Mouse (Mus musculus): ENCODE measurements around the gene Cmss1. TPM values are rescaled to one million over a fixed set of nuclear protein-coding genes. Genes with fewer than 3 reads are reported as not detected.
A peak's percentile ranks its signal among the peaks of the same experiment; 100 is the strongest.

Gene Cmss1
- polyA plus RNA-seq, 1 experiment = 36.3 TPM

DNA sequence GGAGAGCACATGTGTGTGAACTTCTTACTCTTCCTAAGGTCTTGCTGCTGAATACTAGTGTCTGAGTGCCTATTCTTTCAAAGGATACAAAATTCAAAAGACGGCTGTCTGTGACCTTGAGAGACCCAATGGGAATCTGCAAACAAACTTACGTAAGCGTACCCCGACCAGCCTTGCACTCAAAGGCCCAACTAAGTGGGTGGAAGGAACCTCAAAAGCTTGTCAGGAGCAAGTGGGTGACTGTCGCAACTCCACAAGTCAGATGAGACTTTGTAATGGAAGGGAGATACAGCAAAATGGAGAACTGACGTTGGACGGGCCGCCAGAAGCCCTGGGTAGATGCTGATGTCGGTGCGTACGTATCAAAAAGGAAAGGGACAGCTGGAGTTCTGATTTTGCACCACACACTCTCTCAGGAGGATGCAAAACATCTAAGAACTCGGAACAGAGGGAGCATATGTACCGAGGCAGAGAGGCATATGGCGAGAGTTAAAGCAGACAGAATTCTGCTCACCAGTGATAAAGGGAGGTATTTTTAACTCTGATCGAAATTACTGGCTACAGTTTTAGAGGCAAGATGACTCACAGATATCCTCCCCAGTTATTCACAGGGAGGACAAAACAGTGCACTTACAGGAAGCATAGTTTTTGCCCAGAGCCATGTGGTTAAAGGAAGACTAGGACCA, 217.0 kb downstream of the Cmss1 start:
- no peaks in the 10 kb centered on the region for H3K36me3 ChIP-seq (replicated peaks; ENCODE audit: low read length)
- no peaks in the 10 kb centered on the region for H3K9me3 ChIP-seq
- H3K4me1 ChIP-seq = no peaks in the 10 kb centered on the region
- H3K4me3 ChIP-seq (replicated peaks) = no peak overlapping the region
- TF ChIP-seq FLI1 (IDR thresholded peaks at IDR 0.05; ENCODE audit: low read length) (no peak), GATA1 (IDR thresholded peaks at IDR 0.05; ENCODE audit: borderline replicate concordance, low read length) (no peak)
- H3K27me3 ChIP-seq (replicated peaks) = no peaks in the 10 kb centered on the region

DNA sequence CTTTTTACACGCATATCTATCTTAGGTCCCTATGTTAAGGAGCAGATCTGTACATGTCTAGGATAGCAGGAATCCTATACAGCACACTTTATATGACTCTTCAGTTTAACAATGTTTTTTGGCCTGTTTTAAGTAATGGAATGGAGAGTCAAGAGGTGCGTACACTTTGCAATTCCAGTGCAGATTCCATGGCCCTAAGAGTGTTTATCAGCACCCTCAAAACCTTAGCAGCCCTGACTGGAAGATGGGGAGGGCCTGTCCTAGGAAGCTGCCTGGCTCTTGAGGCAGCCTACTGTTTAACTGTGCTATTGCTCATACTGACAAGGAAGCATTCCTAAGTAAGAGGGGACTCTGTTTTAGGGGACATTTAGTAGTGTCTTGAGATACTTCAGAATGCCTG, 222.4 kb downstream of the Cmss1 start:
- H3K27me3 ChIP-seq (replicated peaks) = no peaks in the 10 kb centered on the region
- no peaks in the 10 kb centered on the region for H3K4me1 ChIP-seq
- peaks cover 6% of the 10 kb centered on the region for H3K9me3 ChIP-seq
- no peak overlapping the region for H3K4me3 ChIP-seq (replicated peaks)
- no peaks in the 10 kb centered on the region for H3K36me3 ChIP-seq (replicated peaks; ENCODE audit: low read length)
- TF ChIP-seq FLI1 (IDR thresholded peaks at IDR 0.05; ENCODE audit: low read length) (no peak), GATA1 (IDR thresholded peaks at IDR 0.05; ENCODE audit: borderline replicate concordance, low read length) (no peak)

DNA sequence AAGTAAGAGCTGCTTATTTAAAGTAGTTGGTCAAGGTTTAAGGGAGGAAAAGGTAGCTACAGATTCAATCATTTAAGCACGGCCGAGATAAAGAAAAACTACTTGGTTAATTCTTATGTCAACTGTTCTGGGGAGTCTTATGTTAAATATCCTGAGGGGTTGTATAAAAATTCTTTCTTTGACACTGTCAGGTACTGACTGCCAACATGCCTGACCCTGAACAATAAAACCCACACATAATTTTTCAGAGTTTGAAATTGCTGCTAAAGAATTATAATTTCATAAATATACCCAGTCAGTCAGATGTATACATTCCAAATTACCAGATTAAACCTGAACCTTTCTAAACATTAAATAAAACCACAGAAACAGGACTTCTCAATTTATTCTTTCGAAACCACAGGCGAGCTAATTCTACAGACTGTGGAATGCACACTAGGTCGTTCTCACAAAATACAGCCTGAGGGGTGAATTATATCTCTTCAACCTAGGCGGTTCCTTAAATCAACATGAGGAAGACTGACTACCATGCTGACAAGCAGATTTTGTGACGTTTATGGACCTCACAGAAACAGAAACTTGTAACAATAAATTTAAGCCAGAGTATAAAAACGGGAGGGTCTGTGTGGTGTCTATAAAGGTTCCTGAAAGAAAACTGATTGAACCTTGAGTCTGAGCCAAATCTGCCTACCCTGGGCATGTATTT, 223.2 kb downstream of the Cmss1 start:
- Histone ChIP-seq H3K4me3 (replicated peaks) (no peak overlapping the region), H3K4me1 (peaks cover 6% of the 10 kb centered on the region), H3K27me3 (replicated peaks) (no peaks in the 10 kb centered on the region), H3K36me3 (replicated peaks; ENCODE audit: low read length) (no peaks in the 10 kb centered on the region), H3K9me3 (peaks cover 6% of the 10 kb centered on the region)
- TF ChIP-seq GATA1 (IDR thresholded peaks at IDR 0.05; ENCODE audit: borderline replicate concordance, low read length) (no peak), FLI1 (IDR thresholded peaks at IDR 0.05; ENCODE audit: low read length) (no peak)

DNA sequence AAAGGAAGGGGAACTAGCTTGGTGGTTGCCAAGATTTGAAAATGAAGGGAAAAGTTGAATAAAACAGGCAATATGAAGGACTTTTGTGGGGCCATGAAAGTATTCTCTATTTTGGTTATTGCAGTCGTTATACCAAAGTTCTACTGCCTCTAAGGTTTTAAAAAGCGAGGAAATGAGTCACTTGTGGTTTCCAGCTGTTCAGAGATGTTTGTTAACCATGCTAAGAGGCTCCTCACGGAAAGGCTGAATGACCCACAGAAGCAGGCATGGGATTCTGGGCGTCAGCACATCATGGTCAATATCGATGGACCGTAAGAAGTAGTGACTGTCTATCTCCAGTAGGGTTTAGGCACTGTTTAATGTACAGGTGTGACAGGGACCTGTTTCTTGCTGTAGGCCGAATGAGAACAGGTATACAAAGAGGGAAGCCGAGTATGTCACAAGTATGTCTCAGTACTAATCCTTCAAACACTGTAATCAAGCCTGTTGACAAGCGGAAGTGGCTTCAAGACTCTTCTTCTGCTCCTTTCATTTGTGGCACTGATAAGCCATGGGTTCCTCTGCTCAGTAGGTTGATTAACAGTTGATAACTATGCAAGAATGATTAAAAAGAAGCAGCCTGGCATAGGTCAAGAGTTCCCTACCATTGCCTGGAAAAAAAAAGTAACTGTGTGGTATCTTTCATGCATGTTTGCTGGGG, 227.9 kb downstream of the Cmss1 start:
- Histone ChIP-seq H3K4me1 (peaks cover 14% of the 10 kb centered on the region), H3K9me3 (peaks cover 6% of the 10 kb centered on the region), H3K27me3 (replicated peaks) (no peaks in the 10 kb centered on the region), H3K36me3 (replicated peaks; ENCODE audit: low read length) (no peaks in the 10 kb centered on the region), H3K4me3 (replicated peaks) (no peak overlapping the region)
- TF ChIP-seq GATA1 (IDR thresholded peaks at IDR 0.05; ENCODE audit: borderline replicate concordance, low read length) = no peak
- no peak for TF ChIP-seq FLI1 (IDR thresholded peaks at IDR 0.05; ENCODE audit: low read length)

DNA sequence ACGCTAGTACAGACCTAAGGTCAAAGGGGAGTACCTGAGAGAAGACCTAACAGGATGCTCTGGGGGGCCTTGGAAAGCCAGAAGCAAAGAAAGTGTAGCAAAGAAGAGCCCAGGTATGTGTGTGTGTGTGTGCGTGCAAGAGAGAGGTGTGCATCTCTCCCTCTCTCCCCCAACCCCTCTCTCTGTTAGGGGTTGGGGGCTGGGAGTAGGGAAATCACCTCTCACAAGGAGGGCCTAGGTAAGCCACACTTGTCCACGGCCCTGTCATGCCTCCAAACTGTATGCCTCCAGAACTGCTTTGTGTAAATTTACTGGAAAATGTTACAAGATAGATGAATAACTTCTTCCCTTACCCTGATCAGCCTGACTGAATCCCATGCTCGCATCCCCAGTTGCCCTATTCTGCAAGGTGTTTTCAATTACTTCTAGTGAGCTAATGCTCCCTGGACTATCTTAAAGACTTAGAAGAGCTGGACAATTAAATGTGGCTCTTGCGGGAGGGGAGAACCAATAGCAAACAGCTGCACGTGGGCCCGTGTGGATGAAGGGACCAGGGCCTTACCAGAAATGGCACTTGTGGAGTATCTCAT, 231.3 kb downstream of the Cmss1 start:
- Histone ChIP-seq H3K9me3 (no peaks in the 10 kb centered on the region), H3K4me1 (peaks cover 14% of the 10 kb centered on the region), H3K27me3 (replicated peaks) (no peaks in the 10 kb centered on the region), H3K4me3 (replicated peaks) (no peak overlapping the region), H3K36me3 (replicated peaks; ENCODE audit: low read length) (no peaks in the 10 kb centered on the region)
- TF ChIP-seq FLI1 (IDR thresholded peaks at IDR 0.05; ENCODE audit: low read length) (no peak), GATA1 (IDR thresholded peaks at IDR 0.05; ENCODE audit: borderline replicate concordance, low read length) (no peak)

DNA sequence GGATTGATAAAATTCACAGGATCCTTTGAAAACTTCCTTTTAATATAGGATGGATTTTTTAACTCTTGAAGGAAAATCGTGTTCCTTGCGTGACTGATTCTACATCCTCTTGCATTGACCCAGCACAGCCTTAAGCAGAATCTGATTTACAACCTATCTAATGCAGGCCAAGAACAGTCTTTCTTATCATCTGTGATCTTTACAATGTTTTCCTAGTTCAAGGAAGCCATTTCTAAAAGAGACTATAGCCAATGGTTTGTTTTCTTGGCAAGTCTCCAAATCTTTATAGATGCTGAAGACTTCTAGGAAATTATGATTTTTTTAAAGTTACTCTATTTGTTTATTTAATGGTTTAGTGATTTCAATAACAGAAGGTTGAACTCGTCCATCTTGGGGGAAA, 234.5 kb downstream of the Cmss1 start:
- TF ChIP-seq GATA1 (IDR thresholded peaks at IDR 0.05; ENCODE audit: borderline replicate concordance, low read length) = no peak
- TF ChIP-seq FLI1 (IDR thresholded peaks at IDR 0.05; ENCODE audit: low read length) = no peak
- Histone ChIP-seq H3K4me3 (replicated peaks) (no peak overlapping the region), H3K9me3 (no peaks in the 10 kb centered on the region)

DNA sequence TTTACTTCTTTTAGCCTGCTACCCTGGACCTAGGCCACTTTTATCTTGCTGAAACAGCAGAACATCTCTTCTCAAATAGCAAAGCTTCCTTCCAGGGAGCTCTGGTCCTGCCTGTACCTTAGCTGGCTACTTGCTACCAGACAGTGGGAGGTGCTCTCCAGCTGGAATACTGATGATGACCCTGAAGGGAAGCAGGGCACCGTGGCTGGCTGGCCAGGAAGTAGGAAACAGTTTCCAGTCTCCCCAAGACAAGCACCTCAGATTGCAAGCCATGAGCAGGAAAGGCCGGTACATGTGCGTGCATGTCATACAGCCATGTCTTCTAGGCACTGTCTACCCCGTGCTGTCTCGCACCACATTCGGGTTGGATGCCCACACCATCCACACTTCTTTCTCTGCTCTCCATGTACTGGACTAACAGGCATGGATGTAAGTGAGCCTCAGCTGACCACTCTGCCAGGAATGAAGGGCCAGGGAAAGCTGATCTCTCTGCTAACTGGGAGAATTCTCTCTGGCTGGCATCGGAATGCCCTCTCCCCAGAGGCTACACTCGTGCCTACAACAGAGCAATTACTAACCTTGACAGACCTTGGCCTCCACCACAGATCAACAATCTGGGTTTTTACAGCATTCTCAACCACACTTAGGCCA, 236.7 kb downstream of the Cmss1 start:
- Histone ChIP-seq H3K9me3 (no peaks in the 10 kb centered on the region), H3K27me3 (replicated peaks) (no peaks in the 10 kb centered on the region), H3K4me3 (replicated peaks) (peak overlapping the region; percentile 64), H3K36me3 (replicated peaks; ENCODE audit: low read length) (no peaks in the 10 kb centered on the region), H3K4me1 (peaks cover 5% of the 10 kb centered on the region)
- no peak for TF ChIP-seq GATA1 (IDR thresholded peaks at IDR 0.05; ENCODE audit: borderline replicate concordance, low read length)
- TF ChIP-seq FLI1 (IDR thresholded peaks at IDR 0.05; ENCODE audit: low read length) = no peak

More for the DNA sequence above, 234.5 kb downstream of the Cmss1 start:
- peaks cover 11% of the 10 kb centered on the region for H3K4me1 ChIP-seq
- no peaks in the 10 kb centered on the region for H3K27me3 ChIP-seq (replicated peaks)
- no peaks in the 10 kb centered on the region for H3K36me3 ChIP-seq (replicated peaks; ENCODE audit: low read length)

DNA sequence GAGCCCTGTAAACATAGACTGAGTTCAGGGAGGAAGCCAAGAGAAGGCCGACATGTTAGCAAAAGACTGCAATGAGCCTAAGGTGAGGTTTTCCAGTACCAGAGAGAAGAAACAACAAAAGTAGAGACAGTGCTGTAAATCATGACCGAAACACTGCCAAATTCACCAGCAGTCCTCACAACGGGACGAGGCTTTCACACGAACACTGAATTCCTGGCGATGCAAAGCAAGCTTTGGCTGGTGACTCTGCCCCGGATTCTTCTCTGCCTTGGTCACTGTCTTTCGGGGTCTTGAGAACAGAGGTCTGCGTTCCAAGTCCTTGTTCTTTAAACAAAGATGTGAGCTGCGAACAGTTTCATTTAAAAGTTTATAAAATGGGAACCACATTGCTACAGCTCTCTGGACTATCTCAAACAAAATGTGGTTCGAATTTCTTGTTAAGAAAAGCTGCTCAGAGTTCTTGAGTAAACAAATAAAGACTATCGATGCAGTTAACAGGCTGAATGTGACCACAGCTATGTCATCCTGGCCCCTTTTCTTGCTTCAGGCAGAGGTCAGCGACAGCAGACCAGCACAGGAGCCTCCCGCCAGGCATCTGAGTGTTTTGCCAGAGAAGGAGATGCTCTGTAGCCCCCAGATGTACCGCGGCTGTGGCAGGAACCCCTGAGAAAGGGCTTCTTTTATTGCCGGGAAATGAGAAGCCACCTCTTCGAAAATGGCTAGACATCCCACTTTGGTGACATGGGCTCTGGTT, 239.5 kb downstream of the Cmss1 start:
- H3K9me3 ChIP-seq = no peaks in the 10 kb centered on the region
- TF ChIP-seq GATA1 (IDR thresholded peaks at IDR 0.05; ENCODE audit: borderline replicate concordance, low read length) (no peak), FLI1 (IDR thresholded peaks at IDR 0.05; ENCODE audit: low read length) (no peak)
- H3K4me3 ChIP-seq (replicated peaks) = no peak overlapping the region
- no peaks in the 10 kb centered on the region for H3K36me3 ChIP-seq (replicated peaks; ENCODE audit: low read length)
- no peaks in the 10 kb centered on the region for H3K27me3 ChIP-seq (replicated peaks)
- peaks cover 10% of the 10 kb centered on the region for H3K4me1 ChIP-seq

DNA sequence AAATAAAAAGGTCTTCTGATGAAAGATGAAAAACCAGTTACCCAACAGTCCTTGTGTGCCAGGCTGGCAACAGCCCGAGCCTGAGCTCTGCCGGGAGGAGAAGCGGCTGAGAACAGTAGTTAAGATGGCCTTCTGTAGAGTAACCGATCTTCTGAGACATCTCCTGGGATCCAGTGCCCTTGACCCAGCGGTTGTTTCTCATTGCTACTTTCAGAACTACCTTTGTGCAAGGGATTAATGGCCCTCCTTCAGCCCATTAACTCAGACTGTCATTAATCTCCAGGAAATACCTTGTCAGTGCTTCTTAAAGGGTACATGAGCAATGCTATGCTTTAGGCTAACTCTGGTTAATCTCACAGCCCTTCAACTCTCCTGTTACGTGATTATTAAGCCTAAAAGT, 240.5 kb downstream of the Cmss1 start:
- Histone ChIP-seq H3K36me3 (replicated peaks; ENCODE audit: low read length) (no peaks in the 10 kb centered on the region), H3K4me3 (replicated peaks) (no peak overlapping the region), H3K27me3 (replicated peaks) (no peaks in the 10 kb centered on the region), H3K9me3 (no peaks in the 10 kb centered on the region), H3K4me1 (peaks cover 10% of the 10 kb centered on the region)
- TF ChIP-seq FLI1 (IDR thresholded peaks at IDR 0.05; ENCODE audit: low read length) = no peak
- TF ChIP-seq GATA1 (IDR thresholded peaks at IDR 0.05; ENCODE audit: borderline replicate concordance, low read length) = no peak

All from megakaryocyte, embryonic 14.5 days (primary cell).